Mouse (Mus musculus) CH12.LX (cell line): ENCODE data around the gene Cfap77.

Source experiments
- CHD1 ChIP-seq: IDR thresholded peaks from 2 replicates; pipeline ENCODE4 v1.6.1; 2012; ENCODE audit warnings: low read depth, low read length, improper control_type of control experiment, inconsistent platforms
- CHD2 ChIP-seq: IDR thresholded peaks from 2 replicates; pipeline ENCODE4 v1.6.1; 2011; ENCODE audit warnings: low read length, improper control_type of control experiment
- CTCF ChIP-seq, 2 experiments: IDR thresholded peaks in 1 of 2; conservative IDR thresholded peaks in 1 of 2; 2 replicates each; pipeline ENCODE4 v1.5.1; 2011 to 2012; ENCODE audit warnings: low read depth in 2 of 2, low read length in 2 of 2, improper control_type of control experiment in 1 of 2, inconsistent platforms in 1 of 2, mild to moderate bottlenecking in 1 of 2, moderate library complexity in 1 of 2
- E2F4 ChIP-seq: IDR thresholded peaks from 2 replicates; pipeline ENCODE4 v1.6.1; 2011; ENCODE audit warnings: low read depth, low read length, improper control_type of control experiment; ENCODE audit not compliant: insufficient replicate concordance
- EP300 ChIP-seq: IDR thresholded peaks from 2 replicates; pipeline ENCODE4 v1.6.1; 2011; ENCODE audit warnings: low read length, improper control_type of control experiment
- HCFC1 ChIP-seq: IDR thresholded peaks from 2 replicates; pipeline ENCODE4 v1.6.1; 2012; ENCODE audit warnings: low read depth, mild to moderate bottlenecking, inconsistent platforms, low read length, improper control_type of control experiment
- NELFE ChIP-seq: IDR thresholded peaks from 2 replicates; pipeline ENCODE4 v1.6.1; 2011; ENCODE audit warnings: low read depth, low read length, improper control_type of control experiment
- POLR2A ChIP-seq: IDR thresholded peaks from 2 replicates; pipeline ENCODE4 v1.6.1; 2011; ENCODE audit warnings: low read depth, mild to moderate bottlenecking, improper control_type of control experiment, low read length
- POLR2AphosphoS2 ChIP-seq: IDR thresholded peaks from 2 replicates; pipeline ENCODE4 v1.6.1; 2011; ENCODE audit warnings: low read depth, low read length, improper control_type of control experiment
- RAD21 ChIP-seq: IDR thresholded peaks from 2 replicates; pipeline ENCODE4 v1.6.1; 2011; ENCODE audit warnings: low read depth, mild to moderate bottlenecking, low read length, improper control_type of control experiment, moderate library complexity
- UBTF ChIP-seq: IDR thresholded peaks from 2 replicates; pipeline ENCODE4 v1.6.1; 2012; ENCODE audit warnings: low read depth, mild to moderate bottlenecking, inconsistent platforms, low read length, improper control_type of control experiment, moderate library complexity
- ZNF384 ChIP-seq: IDR thresholded peaks from 2 replicates; pipeline ENCODE4 v1.6.1; 2012; ENCODE audit warnings: low read depth, low read length, improper control_type of control experiment, inconsistent platforms

- TF ChIP-seq CHD1 (no peak), E2F4 (no peak), CTCF (conservative IDR thresholded peaks at IDR 0.05 in 1 of 2, IDR thresholded peaks at IDR 0.05 in 1 of 2; ENCODE audit: low read depth in 2 of 2, low read length in 2 of 2) (no peak), POLR2A (no peak), ZNF384 (no peak), NELFE (no peak), EP300 (no peak), HCFC1 (no peak), POLR2AphosphoS2 (no peak), CHD2 (no peak), UBTF (no peak), RAD21 (no peak)
Measured at GRCm38 (mm10) chr2:28912039-28912700, 142.7 kb downstream of the Cfap77 start.
